Mouse (Mus musculus): ENCODE measurements around the gene Sipa1l2.

DNA sequence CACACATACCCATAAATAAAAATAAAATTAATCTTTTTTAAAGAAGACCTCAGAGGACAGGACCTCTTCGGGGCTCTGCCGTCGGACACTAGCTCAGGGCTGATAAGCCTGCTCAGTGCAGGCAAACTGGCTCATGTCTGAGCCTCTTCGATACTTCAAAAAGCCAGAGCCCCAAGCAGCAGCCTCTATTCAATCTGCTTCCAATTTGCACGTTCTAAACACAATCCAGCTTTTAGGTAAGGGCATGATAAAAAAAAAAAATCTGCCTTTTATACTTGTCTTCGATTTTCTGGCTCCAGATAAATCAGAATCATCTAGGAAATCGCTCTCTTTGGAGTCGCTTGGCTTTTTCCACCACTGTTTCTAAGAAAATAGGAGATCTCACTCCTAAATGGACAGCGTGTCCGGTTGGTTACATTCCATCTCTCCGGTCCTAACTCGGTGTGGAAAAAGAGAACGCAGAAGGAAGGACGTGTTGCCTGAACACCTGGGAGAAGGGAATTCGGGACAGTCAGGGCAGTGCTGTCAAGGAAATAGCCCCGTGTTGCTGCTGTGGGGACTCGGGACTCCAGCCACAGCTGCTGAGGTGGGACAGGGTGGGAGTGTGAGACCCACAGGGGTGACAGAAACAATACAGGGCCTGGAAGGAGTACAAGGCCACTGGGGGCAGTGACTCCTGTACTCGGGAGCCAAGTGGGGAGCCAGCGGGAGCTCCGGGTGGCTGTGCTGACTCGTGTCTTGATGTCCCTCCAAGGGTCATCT lies 42.4 kb upstream of the Sipa1l2 start:
- TF ChIP-seq CTCF (IDR thresholded peaks at IDR 0.05; ENCODE audit: borderline replicate concordance, insufficient read depth, low read depth, low read length) (no peak), POLR2A (IDR thresholded peaks at IDR 0.05; ENCODE audit: borderline replicate concordance, insufficient read depth, low read length) (no peak)
